Mouse (Mus musculus) forebrain, embryonic 14.5 days (tissue): ENCODE results near the gene Dtnb. TPM values are rescaled to one million over a fixed set of nuclear protein-coding genes. Genes with fewer than 3 reads are reported as not detected.

ENCODE experiments used
- ATAC-seq: fragments of 200-750 bp; cut with Nextera tagmentation; 2 replicates; pipeline ENCODE4 v1.8.0; 2017; ENCODE audit warnings: mild to moderate bottlenecking, moderate library complexity
- DNase-seq: peaks from one replicate; pipeline ENCODE4 v3.0.0-alpha.2; 2015; ENCODE audit warnings: low spot score
- H3K27ac ChIP-seq: fragments of 300-500 bp; sonication (generic); 2 replicates; pipeline ENCODE4 v1.5.1; 2014; ENCODE audit warnings: low read depth, mild to moderate bottlenecking, control low read depth, low read length, moderate library complexity
- H3K27me3 ChIP-seq: fragments of 300-500 bp; sonication (generic); replicated peaks from 2 replicates; pipeline ENCODE4 v1.6.1; 2014; ENCODE audit warnings: low read length, control low read depth, mixed read lengths; ENCODE audit not compliant: control insufficient read depth, insufficient read depth
- H3K36me3 ChIP-seq: fragments of 300-500 bp; sonication (generic); 2 replicates; pipeline ENCODE4 v1.6.1; 2014; ENCODE audit warnings: low read length, control low read depth; ENCODE audit not compliant: control insufficient read depth, insufficient read depth
- H3K4me1 ChIP-seq: fragments of 300-500 bp; sonication (generic); 2 replicates; pipeline ENCODE4 v1.6.1; 2014; ENCODE audit warnings: antibody characterized with exemption, low read length, control low read depth; ENCODE audit not compliant: control insufficient read depth, insufficient read depth
- H3K4me2 ChIP-seq: fragments of 300-500 bp; sonication (generic); 2 replicates; pipeline ENCODE4 v1.6.1; 2014; ENCODE audit warnings: mild to moderate bottlenecking, control low read depth, low read length
- H3K4me3 ChIP-seq: fragments of 300-500 bp; sonication (generic); 2 replicates; pipeline ENCODE4 v1.5.1; 2014; ENCODE audit warnings: low read depth, low read length, control low read depth
- H3K9ac ChIP-seq: fragments of 300-500 bp; sonication (generic); 2 replicates; pipeline ENCODE4 v1.6.1; 2014; ENCODE audit warnings: mild to moderate bottlenecking, low read length, control low read depth, moderate library complexity
- H3K9me3 ChIP-seq: fragments of 300-500 bp; sonication (generic); replicated peaks from 2 replicates; pipeline ENCODE4 v1.6.1; 2016; ENCODE audit warnings: low read length, control low read depth, mixed read lengths; ENCODE audit not compliant: control insufficient read depth
- WGBS: fragments of 180-500 bp; shearing (Covaris S2); extraction: QIAGEN DNeasy Blood & Tissue Kit; methylation state at CpG from one replicate; pipeline ENCODE4 v1.1.7; 2014; 5-methylcytosine and 5-hydroxymethylcytosine counted together
- polyA plus RNA-seq: library from polyadenylated mRNA; unstranded; fragments of >200 nt; fragmentation: Nextera tagmentation; extraction: Ambion mirVana; gene quantifications from 2 replicates; pipeline ENCODE4 v1.2.1, GENCODE M21; 2014

The Dtnb gene
- polyA plus RNA-seq, 1 experiment from 2014 or later = 27.3 TPM

- no peaks in the 10 kb centered on the region for H3K27me3 ChIP-seq
- H3K27ac ChIP-seq = peak overlapping the region; percentile 39; the same call in 1 of the 2 replicates
- WGBS = 82% methylated on average over 2 of the region's 2 CpGs
- H3K4me3 ChIP-seq = no peak overlapping the region
- H3K9me3 ChIP-seq = no peaks in the 10 kb centered on the region
- no peaks in the 10 kb centered on the region for H3K4me1 ChIP-seq
- ATAC-seq (peak; percentile 51; the same call in 1 of the 2 replicates), DNase-seq (peak; percentile 48)
- H3K4me2 ChIP-seq = no peak overlapping the region
- 0 out of 2 replicates have a peak, but pooled peaks cover 3% of the 10 kb centered on the region for H3K36me3 ChIP-seq
- no peak overlapping the region for H3K9ac ChIP-seq
These were observed 148.3 kb downstream of the Dtnb start for GRCm38 (mm10) chr12:3720527-3720926.

DNA sequence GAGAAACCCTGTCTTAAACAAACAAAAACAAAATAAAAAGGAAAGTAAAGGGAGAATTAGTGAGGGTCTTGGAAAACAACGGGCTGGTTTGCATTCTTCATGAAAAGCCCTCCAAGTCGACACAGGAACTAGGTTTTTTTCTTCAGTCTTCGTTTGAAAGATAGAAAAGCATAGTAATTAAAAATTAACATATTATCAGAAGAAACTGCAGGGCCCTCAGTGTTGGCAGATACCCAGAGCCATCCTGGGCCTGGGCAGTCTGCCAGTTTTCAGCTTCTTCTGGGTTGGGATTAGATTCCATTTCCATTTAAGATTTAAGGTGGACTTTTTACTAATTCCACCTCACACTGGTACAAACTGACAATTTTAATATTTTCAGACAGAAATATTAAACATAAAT is 151.6 kb downstream of the Dtnb start:
- H3K9me3 ChIP-seq = no peaks in the 10 kb centered on the region
- WGBS = 6% methylated on average over 3 of the region's 3 CpGs
- H3K27ac ChIP-seq = no peak overlapping the region
- H3K9ac ChIP-seq = no peak overlapping the region
- 0 out of 2 replicates have a peak, but pooled peaks cover 3% of the 10 kb centered on the region for H3K36me3 ChIP-seq
- H3K4me1 ChIP-seq = no peaks in the 10 kb centered on the region
- no peaks in the 10 kb centered on the region for H3K27me3 ChIP-seq
- ATAC-seq (no peak), DNase-seq (peak; percentile 78)
- H3K4me3 ChIP-seq = no peak overlapping the region
- no peak overlapping the region for H3K4me2 ChIP-seq

- no peak overlapping the region for H3K4me2 ChIP-seq
- H3K4me3 ChIP-seq = no peak overlapping the region
- DNase-seq (no peak), ATAC-seq (no peak)
- H3K27ac ChIP-seq = no peak overlapping the region
- 65% methylated on average over 5 of the region's 5 CpGs for WGBS
- H3K4me1 ChIP-seq = no peaks in the 10 kb centered on the region
- H3K9ac ChIP-seq = no peak overlapping the region
- no peaks in the 10 kb centered on the region for H3K9me3 ChIP-seq
- 0 out of 2 replicates have a peak, but pooled peaks cover 3% of the 10 kb centered on the region for H3K36me3 ChIP-seq
- no peaks in the 10 kb centered on the region for H3K27me3 ChIP-seq
These were observed 152.7 kb downstream of the Dtnb start for GRCm38 (mm10) chr12:3724822-3725370.

- Histone ChIP-seq H3K4me1 (peaks cover 8% of the 10 kb centered on the region; the same call in 1 of the 2 replicates), H3K36me3 (no peaks in the 10 kb centered on the region), H3K4me3 (no peak overlapping the region), H3K4me2 (no peak overlapping the region), H3K9ac (no peak overlapping the region), H3K9me3 (no peaks in the 10 kb centered on the region), H3K27me3 (no peaks in the 10 kb centered on the region), H3K27ac (no peak overlapping the region)
- 88% methylated on average over 6 of the region's 6 CpGs for WGBS
- DNase-seq (no peak), ATAC-seq (no peak)
These were observed 157.4 kb downstream of the Dtnb start for GRCm38 (mm10) chr12:3729521-3730075.

DNA sequence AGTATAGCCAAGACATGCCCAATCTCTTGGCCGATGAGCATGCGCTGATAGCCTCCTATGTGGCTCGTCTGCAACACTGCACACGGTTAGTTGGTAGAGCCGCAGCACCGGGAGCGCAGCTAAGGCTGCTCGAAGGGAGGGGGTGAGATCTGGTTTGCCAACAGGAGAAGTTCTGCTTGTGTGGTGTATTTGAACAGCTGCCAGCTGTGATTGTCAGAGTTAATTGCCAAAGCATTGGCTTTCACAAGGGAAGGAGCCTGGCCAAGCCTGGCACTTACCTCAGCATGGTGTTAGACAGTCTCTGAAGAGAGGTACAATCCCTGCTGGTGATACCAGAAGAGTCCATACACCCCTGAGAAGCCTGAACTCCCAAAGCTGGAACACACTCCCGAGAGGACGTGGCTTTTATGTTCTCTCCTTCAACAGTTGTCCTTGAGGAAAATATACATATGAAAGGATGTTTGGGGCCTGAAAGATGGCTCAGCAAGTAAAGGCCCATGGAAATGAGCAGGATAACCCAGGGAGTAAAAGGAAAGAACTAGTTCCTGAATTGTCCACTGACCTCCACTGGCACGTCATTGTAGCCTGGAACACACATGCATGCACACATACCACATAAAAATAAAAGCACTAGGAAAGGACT is 160.6 kb downstream of the Dtnb start:
- no peak overlapping the region for H3K4me2 ChIP-seq
- peaks cover 8% of the 10 kb centered on the region; the same call in 1 of the 2 replicates for H3K4me1 ChIP-seq
- H3K27me3 ChIP-seq = no peaks in the 10 kb centered on the region
- H3K9ac ChIP-seq = no peak overlapping the region
- H3K9me3 ChIP-seq = no peaks in the 10 kb centered on the region
- peak; percentile 91 for DNase-seq
- no peak overlapping the region for H3K4me3 ChIP-seq
- ATAC-seq = peak; percentile 91
- no peaks in the 10 kb centered on the region for H3K36me3 ChIP-seq
- WGBS = 25% methylated on average over 11 of the region's 11 CpGs
- H3K27ac ChIP-seq = no peak overlapping the region

GRCm38 (mm10) chr12:3733328-3733727 is 161.1 kb downstream of the Dtnb start:
- Histone ChIP-seq H3K9me3 (no peaks in the 10 kb centered on the region), H3K4me3 (no peak overlapping the region), H3K4me2 (no peak overlapping the region), H3K36me3 (no peaks in the 10 kb centered on the region), H3K9ac (no peak overlapping the region), H3K27me3 (no peaks in the 10 kb centered on the region), H3K4me1 (peaks cover 8% of the 10 kb centered on the region; the same call in 1 of the 2 replicates), H3K27ac (no peak overlapping the region)
- ATAC-seq (no peak), DNase-seq (peak; percentile 7)
- 78% methylated on average over 7 of the region's 7 CpGs for WGBS

DNA sequence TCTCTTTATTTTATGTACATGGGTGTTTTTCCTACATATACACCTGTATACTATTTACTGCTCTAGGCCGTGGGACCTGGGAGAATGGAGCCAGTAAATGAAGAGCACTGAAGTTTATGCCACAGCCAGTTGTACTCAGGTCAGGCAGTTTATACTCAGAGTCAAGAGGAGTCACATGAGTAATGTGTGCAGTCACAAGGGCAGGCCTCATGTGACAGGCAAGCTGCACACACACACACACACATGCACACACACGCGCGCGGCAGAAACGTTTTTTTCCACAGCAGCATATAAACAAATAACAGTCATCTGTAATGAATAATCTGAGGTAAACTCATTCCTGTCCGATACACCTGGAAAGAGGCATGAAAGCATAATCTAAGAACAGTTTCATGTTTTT is 164.8 kb downstream of the Dtnb start:
- 94% methylated on average over 7 of the region's 7 CpGs for WGBS
- no peak overlapping the region for H3K4me2 ChIP-seq
- no peaks in the 10 kb centered on the region for H3K27me3 ChIP-seq
- ATAC-seq = no peak
- no peak overlapping the region for H3K4me3 ChIP-seq
- H3K9ac ChIP-seq = no peak overlapping the region
- no peak for DNase-seq
- H3K9me3 ChIP-seq = no peaks in the 10 kb centered on the region
- peaks cover 8% of the 10 kb centered on the region; the same call in 1 of the 2 replicates for H3K4me1 ChIP-seq
- no peaks in the 10 kb centered on the region for H3K36me3 ChIP-seq
- no peak overlapping the region for H3K27ac ChIP-seq

DNA sequence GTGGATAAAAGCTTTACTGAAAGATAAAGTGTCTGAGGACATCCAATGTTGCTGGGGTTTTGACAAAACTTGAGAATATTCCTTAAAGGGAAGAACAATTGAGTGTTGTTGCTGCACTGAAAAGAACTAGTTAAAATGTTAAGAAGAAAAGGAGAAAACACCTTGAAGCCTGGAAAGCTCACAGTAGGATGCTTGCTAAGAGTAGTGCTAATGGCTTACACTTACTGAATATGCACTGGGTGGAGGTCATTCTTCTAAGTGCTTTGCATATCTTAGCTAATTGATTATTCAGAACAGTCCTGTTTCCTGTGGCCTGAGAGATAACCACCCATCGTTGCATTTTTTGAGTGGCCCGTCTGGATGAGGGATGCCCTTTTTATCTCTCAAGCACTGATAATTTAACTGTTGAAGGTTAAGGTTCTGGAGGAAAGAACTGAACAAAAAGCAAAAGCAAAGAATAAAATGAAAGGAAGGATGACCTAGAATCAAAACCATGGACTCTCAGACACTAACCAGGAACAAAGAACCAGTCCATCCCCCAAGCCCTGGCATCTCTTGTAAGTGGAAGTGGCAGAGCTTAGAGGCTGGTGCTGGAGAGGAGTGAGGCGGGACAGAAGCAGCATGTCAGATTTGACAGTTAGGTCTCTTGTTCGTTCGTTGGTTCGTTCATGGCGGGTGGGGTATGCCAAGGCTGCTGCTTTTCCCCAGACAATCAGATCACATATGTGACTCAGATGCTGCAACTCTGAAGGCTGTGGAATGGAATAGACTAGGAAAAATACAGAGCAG is 166.8 kb downstream of the Dtnb start:
- H3K9ac ChIP-seq = no peak overlapping the region
- no peaks in the 10 kb centered on the region for H3K4me1 ChIP-seq
- WGBS = 52% methylated on average over 7 of the region's 7 CpGs
- DNase-seq (no peak), ATAC-seq (no peak)
- H3K9me3 ChIP-seq = no peaks in the 10 kb centered on the region
- H3K4me2 ChIP-seq = no peak overlapping the region
- no peaks in the 10 kb centered on the region for H3K36me3 ChIP-seq
- H3K27me3 ChIP-seq = no peaks in the 10 kb centered on the region
- no peak overlapping the region for H3K27ac ChIP-seq
- no peak overlapping the region for H3K4me3 ChIP-seq
